Mouse (Mus musculus): ENCODE results near the gene Nr1i3.

GRCm38 (mm10) chr1:171251594-171252324 lies 38.0 kb downstream of the Nr1i3 start:
- TF ChIP-seq CTCF (IDR thresholded peaks at IDR 0.05; ENCODE audit: low read depth), result no peak
- TF ChIP-seq EP300 (optimal IDR thresholded peaks at IDR 0.05), result no peak

All from stomach, postnatal 0 days (tissue).